Mouse (Mus musculus) kidney, adult 2 months (tissue): ENCODE data around the gene Cpz.

Experiments
- CTCF ChIP-seq: fragments of 200-500 bp; conservative IDR thresholded peaks from 2 replicates; pipeline ENCODE4 v1.5.1; 2011; ENCODE audit warnings: low read depth, mild to moderate bottlenecking, control low read depth, low read length, moderate library complexity, mixed read lengths; ENCODE audit not compliant: insufficient read depth, insufficient read length
- POLR2A ChIP-seq: fragments of 200-500 bp; IDR thresholded peaks from one replicate; pipeline ENCODE4 v1.6.1; 2011; ENCODE audit warnings: low read depth, low read length, control low read depth

DNA sequence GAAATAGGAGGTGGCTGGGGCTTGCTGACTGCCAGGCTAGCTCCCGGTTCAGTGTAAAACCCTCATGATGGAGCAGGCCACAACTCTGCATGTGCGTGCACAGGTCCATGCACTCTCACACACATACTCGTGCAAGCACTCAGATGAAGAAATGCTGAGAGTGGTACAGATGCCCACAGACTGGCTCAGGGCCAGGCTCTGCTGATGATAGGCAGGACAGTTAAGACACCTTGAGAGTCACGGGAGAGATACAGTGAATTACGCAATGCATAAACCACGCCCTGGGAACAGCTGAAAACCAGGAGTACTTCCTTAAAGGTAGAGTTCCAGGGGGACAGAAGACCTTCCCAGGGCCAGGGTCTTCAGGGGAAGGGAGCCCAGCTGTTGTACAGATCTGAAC lies 46.0 kb upstream of the Cpz start:
- TF ChIP-seq CTCF (no peak), POLR2A (no peak)
